Mouse (Mus musculus) stomach, embryonic 16.5 days (tissue): ENCODE measurements around the gene Prom1. TPM values are rescaled to one million over a fixed set of nuclear protein-coding genes. Genes with fewer than 3 reads are reported as not detected.

ENCODE experiments used
- polyA plus RNA-seq: library from polyadenylated mRNA; unstranded; fragments of >200 nt; fragmentation: Nextera tagmentation; extraction: Ambion mirVana; gene quantifications from 2 replicates; pipeline ENCODE4 v1.2.1, GENCODE M21; 2015

The Prom1 gene
- polyA plus RNA-seq, 1 experiment from 2014 or later = 61.3 TPM

Other genes with a start within 250 kb of the Prom1 start
- gene Cd38, start 233.5 kb downstream of the Prom1 start, polyA plus RNA-seq = 14.2 and 14.3 TPM in 2 replicates
- 0.85 and 2.9 TPM in 2 replicates for gene Gm7879, start 188.9 kb downstream of the Prom1 start, polyA plus RNA-seq
- gene Fgfbp1, start 120.3 kb downstream of the Prom1 start, polyA plus RNA-seq = 112 and 154 TPM in 2 replicates
- gene Tapt1, start 124.6 kb upstream of the Prom1 start, polyA plus RNA-seq = 28.4 and 31.7 TPM in 2 replicates